Mouse (Mus musculus) kidney, adult 18-20 months (tissue): ENCODE data around the gene Nrg3.

Source experiments
- DNase-seq: peaks from one replicate; pipeline ENCODE4 v3.0.0; 2021

Gene Nrg3

DNA sequence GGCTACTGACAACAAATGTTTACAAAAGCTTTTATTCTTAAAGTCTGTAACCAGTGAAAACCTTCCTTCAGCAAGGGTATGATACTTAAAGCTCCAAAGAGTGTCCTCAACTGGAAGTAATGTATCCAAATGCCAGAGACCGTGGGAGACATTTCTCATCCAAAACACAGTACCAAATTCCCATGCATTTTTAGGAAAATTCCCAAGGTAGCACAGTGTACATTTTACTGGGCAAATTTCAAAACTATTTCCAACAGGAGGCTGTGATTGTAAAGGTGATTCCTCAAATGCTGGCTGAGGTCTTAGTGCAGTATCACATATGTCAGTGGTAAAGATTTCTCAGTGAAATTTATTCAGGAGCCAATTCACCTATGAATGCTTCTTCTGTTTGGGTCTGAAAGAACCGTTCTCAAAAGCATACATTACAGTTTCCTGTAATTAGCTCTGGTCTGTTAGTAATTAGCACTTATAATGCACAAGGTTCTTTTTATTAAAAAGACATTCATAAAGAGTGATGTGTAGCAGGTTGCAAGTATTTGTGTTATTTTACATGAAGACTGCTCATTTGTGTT is 536.3 kb downstream of the Nrg3 start:
- DNase-seq = no peak

DNA sequence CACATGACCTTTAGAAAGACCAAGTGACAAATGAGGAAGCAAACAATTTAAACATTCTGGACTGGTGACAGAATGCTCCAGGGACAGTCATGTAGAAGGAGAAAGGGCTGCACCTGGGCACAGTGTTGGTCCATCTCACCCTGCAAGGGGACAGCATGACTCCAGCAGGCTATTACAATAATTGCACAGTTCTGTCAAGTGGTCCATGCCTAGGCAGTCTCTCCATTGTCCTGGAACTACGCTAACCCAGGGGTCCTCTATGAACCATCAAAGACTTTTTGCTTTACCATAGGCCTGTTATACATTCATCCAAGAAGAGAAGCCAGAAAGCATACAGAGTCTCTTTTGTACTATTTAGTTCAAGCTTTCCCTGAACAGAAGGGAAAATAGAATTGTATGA is 549.2 kb downstream of the Nrg3 start:
- DNase-seq = no peak

DNA sequence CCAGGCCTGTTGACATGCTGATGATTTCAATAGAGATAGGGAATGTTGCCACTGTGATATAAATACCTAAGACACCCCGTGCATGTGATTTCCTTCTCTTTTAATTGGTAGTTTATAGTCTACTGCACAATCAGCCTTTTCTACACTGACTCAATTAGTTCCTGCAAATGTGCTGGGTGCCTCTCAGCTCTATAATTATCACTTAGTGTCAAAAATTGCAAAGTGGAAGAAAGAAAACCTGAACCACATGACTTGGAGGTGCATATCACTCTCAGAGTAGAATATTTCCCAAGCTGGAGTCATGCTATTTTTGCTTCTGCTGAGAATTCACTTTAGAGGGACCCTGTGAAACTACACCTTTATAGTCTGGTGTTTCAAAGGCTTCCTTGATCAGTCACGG is 552.1 kb downstream of the Nrg3 start:
- DNase-seq = no peak

DNA sequence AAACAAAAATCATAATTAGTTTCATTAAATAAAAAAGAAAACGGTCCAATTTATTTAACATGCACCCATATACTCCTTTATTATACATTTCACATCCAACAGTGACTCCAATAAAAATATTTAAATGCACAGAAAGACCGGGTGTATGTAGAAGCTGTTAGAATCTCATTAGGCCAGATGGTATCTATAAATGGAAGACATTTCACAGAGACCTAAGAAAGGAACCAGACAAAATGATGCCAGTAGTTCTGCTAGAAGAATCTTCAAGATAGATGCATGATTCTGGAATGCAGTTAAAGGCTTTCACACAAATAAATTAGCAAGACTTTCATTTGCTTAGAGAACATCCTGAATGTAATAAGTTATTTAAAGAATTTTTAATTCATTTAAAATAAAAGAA is 602.3 kb downstream of the Nrg3 start:
- no peak for DNase-seq

DNA sequence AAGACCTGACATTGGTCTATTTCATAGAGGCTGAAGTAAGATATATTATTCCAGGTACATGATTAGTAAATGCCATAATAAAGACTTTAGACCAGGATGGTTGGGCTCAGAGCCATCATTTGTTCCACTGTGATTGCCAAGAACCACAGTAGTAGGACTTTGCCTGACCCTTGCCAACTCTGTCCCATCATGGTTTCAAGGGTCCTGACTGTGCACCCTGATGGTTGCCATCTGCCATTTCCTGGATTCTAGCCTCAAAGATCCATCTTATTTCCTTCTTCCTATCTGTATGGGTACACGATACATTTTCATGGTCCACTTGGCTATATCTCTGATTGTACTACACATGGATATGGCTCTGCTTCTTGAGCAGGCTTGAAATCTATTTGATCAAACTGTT is 625.3 kb downstream of the Nrg3 start:
- DNase-seq = no peak

DNA sequence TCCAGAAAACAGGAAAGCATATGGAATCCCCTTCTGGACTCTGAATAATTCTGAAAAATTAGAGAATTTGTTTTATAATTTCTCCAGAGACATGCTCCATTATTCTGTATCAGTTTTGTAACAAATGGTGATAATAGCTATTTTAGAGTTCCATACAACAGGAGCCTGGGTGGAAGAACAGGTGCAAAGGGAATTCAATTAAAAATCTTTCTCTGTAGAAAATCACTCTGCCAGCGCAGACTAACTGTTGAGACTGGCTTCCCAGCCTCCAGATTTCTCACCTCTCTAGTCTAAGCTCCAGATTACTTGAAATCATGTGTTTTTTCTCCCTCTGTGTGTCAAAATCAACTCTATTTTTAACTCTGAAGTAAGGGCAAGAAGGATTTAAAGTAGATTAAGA is 625.8 kb downstream of the Nrg3 start:
- no peak for DNase-seq

DNA sequence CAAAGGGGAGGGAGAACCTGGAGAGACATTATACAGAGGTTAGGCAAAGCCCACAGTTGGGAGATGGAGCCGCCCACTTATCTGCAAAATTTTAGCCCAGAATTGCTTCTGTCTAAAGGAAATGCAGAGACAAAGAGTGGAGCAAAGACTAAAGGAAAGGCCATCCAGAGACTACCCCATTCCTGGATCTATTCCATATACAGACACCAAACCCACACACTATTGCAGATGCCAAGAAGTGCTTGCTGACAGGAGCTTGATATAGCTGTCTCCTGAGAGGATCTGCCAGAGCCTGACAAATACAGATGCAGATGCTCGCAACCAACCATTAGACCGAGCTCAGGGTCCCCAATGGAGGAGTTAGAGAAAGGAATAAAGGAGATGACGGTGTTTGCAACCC is 637.9 kb downstream of the Nrg3 start:
- no peak for DNase-seq

DNA sequence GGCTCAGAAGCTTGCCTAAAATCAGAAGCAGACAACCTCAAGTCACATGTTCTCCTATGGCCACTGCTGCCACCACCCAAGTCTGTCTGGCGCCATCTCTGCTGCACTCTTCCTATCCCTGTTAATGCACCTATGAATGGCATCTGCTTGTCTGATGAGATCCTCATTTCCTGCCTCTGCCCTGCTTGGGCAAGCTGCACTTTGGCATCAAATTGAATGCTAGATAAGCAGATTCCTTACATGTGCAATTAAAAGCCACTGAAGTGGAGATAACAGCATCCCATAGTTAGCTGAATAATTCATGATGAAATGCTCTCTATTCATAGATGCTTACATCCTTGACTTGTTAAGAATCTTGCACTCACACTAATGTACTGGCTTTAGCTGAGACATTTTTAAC is 648.0 kb downstream of the Nrg3 start:
- DNase-seq = no peak

DNA sequence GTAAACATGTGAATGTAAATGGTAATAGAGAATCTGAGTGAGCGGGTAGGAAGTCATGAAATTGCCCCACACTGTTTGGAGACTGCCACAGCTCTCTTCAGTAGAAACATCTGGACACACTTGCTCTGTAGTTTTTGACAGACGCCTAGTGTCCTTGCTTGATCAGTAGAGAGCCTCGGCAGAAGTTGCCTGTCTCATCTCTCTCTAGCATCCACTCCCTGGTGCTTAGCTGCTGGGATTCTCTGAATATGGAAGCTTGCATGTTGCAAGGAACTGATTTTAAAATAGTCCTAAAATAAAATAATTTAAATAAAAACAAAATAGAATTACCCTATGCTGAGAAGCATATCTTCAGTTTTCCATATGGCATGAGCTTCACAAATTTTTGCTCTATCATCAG is 675.9 kb downstream of the Nrg3 start:
- no peak for DNase-seq

DNA sequence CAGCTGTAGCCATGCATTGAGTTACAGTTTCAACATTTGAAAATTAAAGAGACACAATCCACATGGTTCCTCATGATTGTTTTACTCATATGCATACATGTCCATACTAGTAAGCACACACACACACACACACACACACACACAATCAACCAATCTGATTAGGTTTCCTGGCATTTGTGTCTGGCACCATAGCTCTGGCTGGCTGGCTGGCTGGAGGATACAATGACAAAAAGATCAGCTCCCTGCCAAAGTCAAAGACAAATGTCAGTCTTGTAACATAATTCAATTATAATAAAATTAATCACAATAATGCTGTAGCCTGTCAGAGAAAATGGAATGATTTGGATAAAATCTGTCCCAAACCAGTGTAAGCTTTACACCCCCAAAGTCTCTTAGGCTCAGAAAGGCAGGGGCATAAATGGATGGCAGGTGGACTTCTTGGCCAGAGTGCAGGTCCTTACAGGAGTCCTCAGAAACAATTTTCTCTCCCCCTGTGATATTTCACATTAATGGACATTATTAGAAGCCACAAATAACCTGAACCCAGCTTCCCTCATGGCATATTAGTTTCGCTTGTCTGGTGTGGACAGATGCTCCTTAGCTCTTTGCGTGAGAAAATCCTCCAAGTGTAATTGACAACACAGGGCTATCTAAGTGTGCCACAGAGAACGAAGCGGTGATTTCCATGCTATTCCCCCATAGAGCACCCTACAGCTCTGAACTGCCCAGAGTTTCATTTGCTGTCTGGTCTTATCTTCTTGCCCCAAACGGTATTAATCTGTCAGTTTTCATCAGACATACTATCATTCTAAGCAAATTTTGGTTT is 697.4 kb downstream of the Nrg3 start:
- DNase-seq = no peak

DNA sequence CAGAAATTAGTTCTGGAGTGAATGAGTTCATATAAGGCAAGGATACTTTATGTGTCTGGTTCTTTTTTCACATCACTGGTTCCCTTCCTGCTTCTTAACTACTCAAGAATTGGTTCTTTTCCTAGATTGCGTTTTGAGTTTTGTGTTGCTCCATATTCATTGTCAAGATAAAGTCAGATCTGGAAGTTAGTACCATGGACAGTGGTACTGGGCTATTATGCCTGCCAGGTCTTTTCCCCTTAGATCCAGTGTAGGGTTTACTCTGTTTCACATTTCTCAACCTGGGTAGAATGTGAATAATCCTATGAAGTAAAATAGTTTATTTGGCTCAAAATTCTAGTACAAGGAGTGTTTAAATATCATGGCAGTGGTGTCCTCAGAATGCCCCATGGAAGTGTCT is 698.1 kb downstream of the Nrg3 start:
- no peak for DNase-seq

DNA sequence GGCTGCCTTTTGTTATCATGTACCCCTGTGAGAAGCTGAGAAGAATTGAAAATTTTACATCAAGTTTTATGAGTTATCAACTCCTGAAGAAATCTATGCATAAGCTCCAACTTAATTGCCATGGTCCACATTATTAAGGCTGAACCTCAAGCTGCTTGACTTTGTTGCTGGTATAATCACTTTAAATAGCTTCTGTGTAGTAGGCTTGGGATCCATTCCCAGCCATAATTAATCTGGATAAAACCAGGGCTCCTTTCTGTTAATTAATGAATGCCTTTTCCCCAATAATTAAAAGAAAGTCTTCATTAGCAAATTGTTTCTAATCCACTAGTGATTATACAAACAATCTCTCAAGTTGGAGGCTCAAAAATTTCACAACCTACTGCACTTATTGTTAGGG is 742.4 kb downstream of the Nrg3 start:
- no peak for DNase-seq

DNA sequence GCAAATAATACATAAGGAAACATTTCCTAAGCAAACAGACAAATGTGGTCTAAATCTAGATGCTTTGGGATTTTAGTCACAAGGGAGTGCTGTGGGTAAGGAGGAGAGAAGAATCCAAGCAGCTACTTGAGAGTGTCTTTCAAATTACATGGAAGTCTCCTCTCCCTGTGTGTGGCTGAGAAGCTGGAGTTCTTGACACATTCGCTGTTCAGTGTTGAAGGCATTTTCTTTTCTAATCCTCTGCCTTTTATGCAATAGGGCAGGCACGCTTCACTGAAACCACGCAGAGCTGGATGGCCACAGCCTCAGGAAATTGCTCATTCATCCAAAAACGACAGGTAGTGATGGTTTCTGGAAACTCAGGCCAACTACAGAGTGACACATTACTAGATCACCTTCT is 769.0 kb downstream of the Nrg3 start:
- DNase-seq = no peak

DNA sequence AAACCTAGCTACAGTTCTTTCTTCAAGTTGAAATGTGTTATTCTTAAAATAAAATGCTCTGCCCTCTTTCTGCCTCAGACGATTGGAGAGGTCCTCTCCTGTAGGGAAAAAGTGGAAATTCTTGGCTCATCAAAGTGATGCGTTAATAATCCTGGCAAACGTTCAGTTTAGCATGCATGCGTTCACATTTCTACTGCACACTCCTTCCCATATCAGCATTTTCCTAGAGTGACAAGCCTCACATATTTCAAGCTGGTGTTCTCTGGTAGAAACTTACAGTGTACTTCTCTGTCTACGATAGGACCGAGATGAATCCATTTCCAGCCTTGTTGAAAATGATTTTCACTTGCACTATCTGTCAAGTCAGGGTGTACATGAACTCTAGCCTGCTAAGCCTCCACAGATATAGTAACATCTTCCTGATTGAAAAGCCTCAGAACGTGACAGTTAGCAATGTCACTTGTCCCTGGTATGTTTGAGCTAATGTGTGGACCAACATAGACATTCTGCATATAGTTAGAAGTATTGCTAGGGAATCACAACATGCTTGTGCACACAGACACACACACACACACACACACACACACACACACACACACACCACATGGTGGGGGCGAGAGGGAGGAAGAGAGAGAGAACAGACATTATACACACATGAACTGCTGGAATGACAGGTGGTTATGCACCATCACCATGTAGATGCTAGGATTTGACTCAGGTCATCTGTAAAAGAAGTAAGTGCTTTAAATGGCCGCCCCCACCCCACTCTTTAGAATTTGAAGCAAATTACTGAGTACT is 770.1 kb downstream of the Nrg3 start:
- no peak for DNase-seq

DNA sequence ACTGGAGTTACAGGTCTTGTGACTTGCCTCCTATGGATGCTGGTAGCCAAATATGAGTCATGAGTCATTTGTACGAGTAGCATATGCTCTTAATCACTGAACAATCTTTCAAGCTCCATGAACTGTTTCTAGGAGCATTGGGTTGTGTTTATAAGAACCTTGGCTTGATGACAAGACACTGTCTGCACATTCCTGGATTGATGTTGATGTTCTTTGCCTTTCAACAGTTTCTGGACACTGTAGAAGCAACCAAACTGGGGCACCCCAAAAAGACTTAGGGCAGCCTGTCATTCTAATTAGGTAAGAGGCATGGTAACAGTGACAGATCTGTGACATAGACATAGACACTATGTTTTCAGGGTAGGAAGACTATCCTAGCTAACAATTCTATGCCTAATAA is 771.5 kb downstream of the Nrg3 start:
- no peak for DNase-seq

DNA sequence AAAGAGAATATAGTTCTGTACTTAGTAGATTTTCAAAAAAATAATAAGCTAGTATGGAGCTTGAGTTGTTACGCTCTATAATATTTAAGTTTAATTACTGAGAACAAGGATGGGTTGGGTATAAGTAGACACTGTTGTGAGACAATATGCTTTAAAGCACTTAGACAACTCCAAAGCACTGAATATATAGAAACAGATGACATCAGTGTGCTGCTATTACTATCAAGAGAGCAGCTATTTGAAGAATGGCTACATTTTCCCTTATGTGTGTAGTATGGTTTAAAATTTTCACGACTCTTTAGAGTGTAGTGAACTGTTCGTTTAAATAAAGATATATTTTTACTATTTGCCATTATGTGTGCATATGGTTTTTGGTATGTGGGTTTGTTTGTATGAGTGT is 771.9 kb downstream of the Nrg3 start:
- no peak for DNase-seq

DNA sequence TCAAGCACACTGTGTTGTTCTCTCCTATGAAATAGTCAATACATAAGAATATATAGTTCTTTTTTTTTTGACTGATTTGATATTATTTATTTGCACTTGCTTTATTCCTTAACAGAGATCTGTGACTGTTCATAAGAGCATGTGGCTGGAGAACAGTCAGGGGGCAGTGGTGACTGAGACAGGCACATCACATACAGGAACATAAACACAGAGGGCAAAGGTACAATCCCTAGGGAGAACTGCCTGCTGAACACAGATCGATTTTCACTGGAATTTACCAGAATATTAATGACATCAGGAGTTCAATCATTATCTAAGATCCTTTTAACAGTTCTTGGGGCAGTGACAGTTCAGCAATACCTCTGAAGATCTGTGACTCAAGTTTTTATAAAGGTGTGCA is 812.9 kb downstream of the Nrg3 start:
- DNase-seq = no peak

DNA sequence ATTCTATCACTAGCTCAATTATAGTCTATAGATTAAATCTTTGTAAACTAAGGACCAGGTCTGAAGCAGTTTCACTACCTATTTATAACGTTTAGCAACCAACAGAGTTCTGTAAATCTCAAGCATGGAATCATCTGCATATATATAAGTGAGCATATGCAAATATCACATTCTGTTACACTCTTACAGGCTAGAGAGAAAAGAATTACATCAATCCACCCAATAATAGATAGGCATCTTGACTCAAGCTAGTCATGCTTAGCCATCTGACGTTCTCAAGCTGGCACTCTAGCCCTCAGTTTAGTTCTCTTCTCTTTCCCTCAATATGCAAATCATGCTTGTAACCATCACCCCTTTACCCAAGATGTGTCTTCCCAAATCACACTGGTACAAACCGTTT is 835.8 kb downstream of the Nrg3 start:
- no peak for DNase-seq

DNA sequence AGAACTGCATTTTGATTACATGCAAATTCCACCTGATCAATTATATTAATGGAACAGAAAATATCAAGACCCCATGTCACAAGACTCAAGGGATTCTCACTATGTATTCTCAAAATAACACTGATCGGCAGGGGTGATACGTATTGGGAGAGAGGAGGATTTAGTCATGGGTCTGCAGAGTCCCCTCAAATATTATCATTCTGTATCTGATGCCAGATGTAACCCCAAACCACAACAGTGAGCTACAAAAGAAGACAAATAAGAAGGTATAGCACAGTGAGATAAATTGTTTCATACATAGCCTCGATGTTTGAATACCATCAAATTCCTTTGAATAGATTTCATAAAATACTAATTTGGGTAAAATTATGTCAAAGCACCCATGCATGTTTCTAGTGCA is 842.8 kb downstream of the Nrg3 start:
- DNase-seq = no peak

DNA sequence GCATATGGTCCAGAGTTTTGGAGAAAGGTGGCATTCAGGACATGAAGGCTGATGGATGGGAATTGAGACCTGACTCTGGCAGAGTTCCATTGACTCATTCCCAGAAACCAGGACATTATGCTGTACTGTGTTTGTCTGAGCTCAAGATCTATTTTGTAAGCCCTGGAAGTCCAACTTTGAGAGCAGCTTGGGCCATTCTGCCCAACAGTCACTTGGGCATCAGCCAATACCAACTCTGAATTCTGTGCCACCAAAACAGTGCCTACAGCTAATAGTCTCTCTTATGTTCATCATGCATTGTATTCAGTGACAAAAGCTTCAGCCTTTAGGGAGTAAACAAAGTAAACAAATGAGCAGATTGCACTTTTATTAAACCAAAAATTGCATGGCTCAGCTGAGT is 843.2 kb downstream of the Nrg3 start:
- no peak for DNase-seq

DNA sequence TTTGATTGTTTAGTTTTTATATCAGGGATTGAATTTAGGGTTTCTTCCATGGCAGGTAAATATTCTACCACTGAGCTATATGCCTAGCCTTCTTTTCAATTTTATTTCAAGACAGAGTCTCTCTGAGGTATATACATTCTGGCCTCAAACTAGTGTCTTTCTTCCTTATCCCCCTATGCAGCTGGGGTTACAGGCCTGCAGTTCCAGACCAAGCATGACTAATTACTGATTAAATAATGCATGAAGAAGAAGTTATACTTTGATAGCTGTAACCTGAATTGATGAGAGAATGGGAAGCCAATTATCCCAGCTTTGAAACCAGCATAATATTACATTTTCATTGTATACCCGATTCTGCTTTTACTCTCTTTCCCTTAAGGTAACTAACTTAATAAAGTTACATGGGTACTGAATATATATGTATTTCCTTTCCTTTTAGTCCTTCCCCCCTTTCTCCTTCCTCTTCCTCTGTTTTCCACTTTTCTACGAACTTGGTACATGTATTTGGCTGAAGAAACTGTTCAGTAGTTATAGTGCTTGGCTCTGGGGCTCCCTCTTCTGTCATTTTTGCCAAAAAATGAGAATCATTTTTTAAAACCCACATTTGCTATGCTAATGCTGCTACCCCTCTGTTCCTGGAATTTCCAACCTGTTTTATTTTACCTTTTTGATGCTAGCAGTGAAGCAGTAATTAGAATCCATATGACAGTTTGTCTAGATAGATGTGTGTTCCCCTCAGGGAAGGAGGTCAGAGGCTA is 843.8 kb downstream of the Nrg3 start:
- DNase-seq = no peak

DNA sequence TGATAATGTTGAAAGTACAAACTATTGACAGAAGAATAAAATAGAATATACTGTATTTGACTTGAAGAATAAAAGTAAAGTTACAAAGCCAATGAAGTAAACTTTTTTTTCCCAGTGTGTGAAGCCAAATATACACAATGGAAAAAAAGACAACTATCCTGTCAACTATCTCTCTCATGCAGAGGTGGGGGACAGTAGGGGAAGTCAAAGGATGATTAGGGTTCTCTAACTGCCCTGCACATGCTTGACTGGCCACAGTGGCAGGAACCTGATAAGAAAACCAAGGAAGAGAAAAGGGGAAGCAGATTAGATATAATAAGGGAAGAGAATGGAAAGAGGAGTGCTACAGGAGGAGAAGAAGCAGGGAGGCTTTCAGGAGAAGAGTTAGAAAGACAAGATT is 855.9 kb downstream of the Nrg3 start:
- no peak for DNase-seq

DNA sequence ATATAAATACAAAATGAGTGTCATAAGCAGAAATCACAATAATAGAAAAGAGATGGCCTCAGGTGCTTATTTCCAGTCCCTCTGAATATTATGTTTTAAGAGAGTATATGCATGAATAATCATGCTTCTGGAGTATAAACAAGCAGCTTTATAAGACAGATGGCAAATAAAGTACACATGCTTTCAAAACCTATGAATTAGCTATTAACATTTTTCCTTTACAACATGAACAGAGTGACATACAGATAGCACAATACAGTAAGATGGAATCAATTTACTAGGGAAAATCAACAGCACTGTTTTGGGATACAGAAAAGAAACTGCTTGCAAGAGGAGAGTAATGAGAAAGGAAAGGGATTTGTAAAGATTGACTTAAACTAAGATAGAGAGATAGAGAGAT is 875.2 kb downstream of the Nrg3 start:
- no peak for DNase-seq

DNA sequence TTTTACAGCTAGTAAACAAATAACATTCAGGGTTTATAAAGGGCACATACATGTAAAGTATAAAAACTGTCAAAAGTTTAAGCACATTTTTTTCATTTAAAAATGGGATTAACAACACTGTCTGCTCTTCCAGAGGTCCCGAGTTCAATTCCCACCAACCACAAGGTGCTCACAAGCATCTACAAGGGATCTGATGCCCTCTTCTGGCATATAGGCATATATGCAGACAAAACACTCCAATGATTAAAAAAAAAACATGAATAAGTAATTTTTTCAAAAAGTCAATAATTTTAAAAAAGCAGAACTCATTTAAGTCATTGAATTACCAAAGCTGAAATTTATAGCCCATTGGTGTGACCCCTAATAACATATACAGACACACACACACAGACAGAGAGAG is 878.6 kb downstream of the Nrg3 start:
- DNase-seq = no peak
